Mouse (Mus musculus): Measurements from ENCODE around the gene Ndufs8. TPM values are rescaled to one million over a fixed set of nuclear protein-coding genes. Genes with fewer than 3 reads are reported as not detected.

Ndufs8 gene
- total RNA-seq, 2 experiments from 2014 or later, result 344 to 380 TPM

DNA sequence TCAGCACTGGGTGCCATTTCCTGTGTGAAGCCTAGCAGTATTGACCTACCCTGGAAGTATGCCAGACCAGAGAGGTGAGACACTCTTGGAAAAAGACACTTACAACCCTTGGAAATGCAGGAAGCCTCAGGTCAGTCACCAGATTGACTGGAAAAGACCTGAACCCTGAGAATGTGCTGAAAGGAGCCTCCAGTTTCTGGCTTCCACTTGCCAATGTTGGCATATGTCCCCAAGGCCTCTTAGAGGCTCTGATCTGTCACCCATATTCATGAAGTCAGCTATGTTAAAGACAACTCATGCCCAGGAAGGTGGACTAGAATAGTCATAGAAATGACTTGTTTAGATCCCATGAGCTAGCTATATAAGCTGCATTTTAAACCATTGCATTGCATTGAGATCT lies 41.1 kb downstream of the Ndufs8 start:
- no peak for DNase-seq (ENCODE audit: low spot score in 2 of 2)

DNA sequence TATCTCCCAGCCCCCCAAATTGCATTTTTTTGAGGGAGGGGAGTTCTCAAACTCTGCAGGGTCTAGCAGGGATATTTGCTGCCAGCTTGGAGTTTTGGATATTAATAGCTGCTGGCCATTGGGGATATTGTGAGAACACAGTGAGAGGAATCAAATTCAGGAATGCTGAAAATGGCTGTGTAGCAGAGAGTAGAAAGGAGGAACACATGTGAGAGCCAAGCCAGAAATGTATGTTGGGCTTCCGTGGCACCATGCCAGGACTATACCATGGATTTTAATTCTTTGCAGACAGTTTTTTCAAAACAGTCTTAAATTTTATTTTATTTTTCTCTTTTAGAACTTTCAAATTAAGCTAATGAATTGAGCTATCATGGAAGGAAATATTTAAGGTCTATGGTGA lies 44.3 kb downstream of the Ndufs8 start:
- DNase-seq (ENCODE audit: low spot score in 2 of 2), result no peak

DNA sequence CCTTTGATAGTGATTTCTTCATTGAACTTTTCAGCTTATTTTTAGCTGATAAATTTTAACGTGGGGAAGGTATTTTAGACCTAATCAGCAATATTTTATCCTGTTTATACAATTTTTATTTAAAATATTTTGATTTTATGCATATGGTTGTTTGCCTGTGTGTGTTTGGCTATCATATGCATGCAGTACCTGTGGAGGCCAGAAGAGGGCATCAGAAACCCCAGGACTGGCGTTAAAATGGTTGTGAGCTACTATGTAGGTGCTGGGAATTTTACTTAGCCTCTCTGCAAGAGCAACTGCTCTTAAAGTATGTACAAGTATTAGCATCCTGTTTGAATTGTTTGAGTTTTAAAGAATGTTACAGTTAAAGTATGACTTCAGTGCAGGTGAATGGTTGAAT lies 47.6 kb downstream of the Ndufs8 start:
- no peak for DNase-seq (ENCODE audit: low spot score in 2 of 2)

DNA sequence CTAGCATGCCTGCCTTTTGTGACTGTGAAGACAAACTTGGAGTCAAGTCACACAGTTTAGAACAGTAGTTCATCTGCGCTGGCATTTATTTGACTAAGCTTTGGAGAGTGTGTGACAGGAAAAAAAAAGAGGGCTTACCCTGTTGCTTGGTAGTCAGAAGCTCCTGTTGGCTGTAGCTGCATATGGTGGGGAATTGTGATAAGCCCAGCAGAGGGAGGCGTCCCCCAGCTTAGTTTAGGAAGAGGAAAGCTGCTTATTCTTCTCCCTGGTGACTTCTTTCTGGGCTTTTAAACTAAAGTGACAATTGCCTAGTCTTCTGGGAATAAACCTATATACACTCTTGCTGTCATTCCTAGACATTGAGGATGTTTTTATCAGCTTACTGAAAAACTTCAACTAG lies 49.9 kb downstream of the Ndufs8 start:
- DNase-seq (ENCODE audit: low spot score in 2 of 2), result no peak

Other genes starting within 250 kb of the Ndufs8 start
- gene Lrp5, start 226.2 kb downstream of the Ndufs8 start, total RNA-seq (2021), result 100 to 1,000 TPM; 102 to 103 TPM
- gene 1810055G02Rik, start 204.5 kb downstream of the Ndufs8 start, total RNA-seq (2021), result 10 to 100 TPM; 32.5 to 43.3 TPM
- 10 to 100 TPM; 40.3 to 47.9 TPM for gene Kmt5b, start 145.4 kb downstream of the Ndufs8 start, total RNA-seq (2021)
- gene Chka, start 61.0 kb downstream of the Ndufs8 start, total RNA-seq (2021), result 100 to 1,000 TPM in 1 of 2 experiments, 10 to 100 TPM in 1; 82.1 to 271 TPM
- 10 to 100 TPM; 66.3 to 84.7 TPM for gene Tcirg1, start 5.6 kb downstream of the Ndufs8 start, total RNA-seq (2021)
- 100 to 1,000 TPM in 1 of 2 experiments, 10 to 100 TPM in 1; 14.4 to 169 TPM for gene Aldh3b1, start 17.0 kb upstream of the Ndufs8 start, total RNA-seq (2021)
- 10 to 100 TPM; 53.3 to 64.4 TPM for gene Unc93b1, start 22.4 kb upstream of the Ndufs8 start, total RNA-seq (2021)
- 1 to 10 TPM in 1 of 2 experiments, under 1 TPM in 1; 0.29 to 1.0 TPM for gene Aldh3b3, start 45.9 kb upstream of the Ndufs8 start, total RNA-seq (2021)
- gene Aldh3b2, start 59.6 kb upstream of the Ndufs8 start, total RNA-seq (2021), result 10 to 100 TPM in 1 of 2 experiments, 1 to 10 TPM in 1; 6.7 to 13.8 TPM
- 10 to 100 TPM; 16.1 to 20.8 TPM for gene Acy3, start 73.8 kb upstream of the Ndufs8 start, total RNA-seq (2021)
- gene Tbx10, start 80.0 kb upstream of the Ndufs8 start, total RNA-seq (2021), result not detected
- 10 to 100 TPM; 27.6 to 33.3 TPM for gene Nudt8, start 87.8 kb upstream of the Ndufs8 start, total RNA-seq (2021)
- 1 to 10 TPM; 1.1 TPM for gene Gm49405, start 87.9 kb upstream of the Ndufs8 start, total RNA-seq (2021)
- gene Doc2g, start 90.5 kb upstream of the Ndufs8 start, total RNA-seq (2021), result 1 to 10 TPM; 1.9 to 2.4 TPM
- 100 to 1,000 TPM; 359 to 601 TPM for gene Ndufv1, start 100.0 kb upstream of the Ndufs8 start, total RNA-seq (2021)
- gene Gstp1, start 125.2 kb upstream of the Ndufs8 start, total RNA-seq (2021), result 100 to 1,000 TPM; 392 to 420 TPM
- gene Gstp2, start 133.2 kb upstream of the Ndufs8 start, total RNA-seq (2021), result 10 to 100 TPM; 50.2 to 66.1 TPM
- 1 to 10 TPM; 2.0 to 2.1 TPM for gene Gstp3, start 146.8 kb upstream of the Ndufs8 start, total RNA-seq (2021)
- gene Cabp2, start 168.8 kb upstream of the Ndufs8 start, total RNA-seq (2021), result not detected
- 100 to 1,000 TPM; 125 to 147 TPM for gene Cdk2ap2, start 184.4 kb upstream of the Ndufs8 start, total RNA-seq (2021)
- gene Pitpnm1, start 187.2 kb upstream of the Ndufs8 start, total RNA-seq (2021), result 100 to 1,000 TPM in 1 of 2 experiments, 10 to 100 TPM in 1; 85.6 to 115 TPM
- gene Aip, start 213.1 kb upstream of the Ndufs8 start, total RNA-seq (2021), result 100 to 1,000 TPM; 119 to 121 TPM
- gene Gpr152, start 227.0 kb upstream of the Ndufs8 start, total RNA-seq (2021), result not detected
- under 1 TPM; 0.16 to 0.60 TPM for gene Cabp4, start 231.3 kb upstream of the Ndufs8 start, total RNA-seq (2021)
- gene Coro1b, start 235.8 kb upstream of the Ndufs8 start, total RNA-seq (2021), result 100 to 1,000 TPM; 145 to 150 TPM
- 1 to 10 TPM; 3.2 to 3.3 TPM for gene Ptprcap, start 240.8 kb upstream of the Ndufs8 start, total RNA-seq (2021)

Data from adrenal gland, adult 18-20 months (tissue).